Mouse (Mus musculus): ENCODE results near the gene Rasal2.

The Rasal2 gene

GRCm38 (mm10) chr1:157444632-157445300 lies 32.4 kb upstream of the Rasal2 start:
- no peaks in the 10 kb centered on the region for H3K9me3 ChIP-seq (ENCODE audit: low read length)
- no peak for TF ChIP-seq CTCF (conservative IDR thresholded peaks at IDR 0.05; ENCODE audit: low read length)
- TF ChIP-seq POU5F1 (IDR thresholded peaks at IDR 0.05; ENCODE audit: borderline replicate concordance, low read length), result no peak
- TF ChIP-seq NANOG (IDR thresholded peaks at IDR 0.05; ENCODE audit: borderline replicate concordance, low read length), result no peak
- H3K4me1 ChIP-seq (replicated peaks; ENCODE audit: low read depth, low read length), result peaks cover 48% of the 10 kb centered on the region
- no peaks in the 10 kb centered on the region for H3K36me3 ChIP-seq (ENCODE audit: insufficient read depth, low read length)
- H3K4me3 ChIP-seq (replicated peaks; ENCODE audit: low read length), result 0 out of 2 replicates have a peak overlapping the region, but pooled peaks have one; percentile 21
- peaks cover 13% of the 10 kb centered on the region; the same call in 1 of the 2 replicates for H3K27me3 ChIP-seq (ENCODE audit: insufficient read depth, low read length)

DNA sequence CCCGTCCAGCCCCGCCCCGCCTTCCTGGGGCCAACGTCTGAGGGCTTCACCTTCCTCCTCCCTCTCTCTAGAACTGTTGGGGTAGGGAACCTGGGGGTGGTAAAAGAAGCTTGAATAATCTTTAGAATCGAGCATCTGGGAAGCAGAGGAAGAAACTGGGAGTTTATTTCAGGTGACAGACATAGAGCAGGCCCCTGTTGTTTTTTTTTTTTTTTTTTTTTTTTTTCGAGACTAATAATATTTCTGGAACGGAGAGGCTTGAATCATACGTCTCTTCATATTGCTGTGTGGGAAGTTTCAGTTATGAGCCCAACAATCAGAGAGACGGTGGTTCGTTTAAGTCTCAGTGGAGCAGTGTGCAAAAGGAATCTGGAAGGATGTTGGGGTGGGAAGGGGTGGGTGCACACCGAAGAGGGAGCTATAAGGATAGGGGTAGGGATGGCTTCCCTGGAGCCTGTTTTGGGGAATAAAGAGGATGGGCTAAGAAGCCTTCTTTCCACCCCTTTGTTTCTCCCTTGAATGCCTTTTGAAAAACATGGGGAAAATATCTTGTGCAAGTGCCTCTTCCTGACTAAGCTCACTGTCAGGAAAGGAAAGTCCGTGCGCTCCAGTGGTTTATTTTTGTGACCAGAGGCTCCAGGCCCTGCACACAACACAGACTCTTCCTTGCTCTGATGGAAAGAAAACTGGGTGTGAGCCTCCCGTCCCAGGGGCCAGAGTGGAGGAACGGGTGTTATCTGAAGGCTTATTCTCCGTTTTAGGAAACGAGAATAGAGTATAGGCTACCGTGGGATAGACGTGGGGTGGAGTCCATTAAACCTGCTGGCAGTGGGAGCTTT lies 31.5 kb upstream of the Rasal2 start:
- TF ChIP-seq CTCF (conservative IDR thresholded peaks at IDR 0.05; ENCODE audit: low read length) (no peak), NANOG (IDR thresholded peaks at IDR 0.05; ENCODE audit: borderline replicate concordance, low read length) (no peak), POU5F1 (IDR thresholded peaks at IDR 0.05; ENCODE audit: borderline replicate concordance, low read length) (no peak)
- H3K27me3 ChIP-seq (ENCODE audit: insufficient read depth, low read length), result peaks cover 9% of the 10 kb centered on the region; the same call in 1 of the 2 replicates
- peaks cover 51% of the 10 kb centered on the region for H3K4me1 ChIP-seq (replicated peaks; ENCODE audit: low read depth, low read length)
- no peaks in the 10 kb centered on the region for H3K36me3 ChIP-seq (ENCODE audit: insufficient read depth, low read length)
- no peaks in the 10 kb centered on the region for H3K9me3 ChIP-seq (ENCODE audit: low read length)
- H3K4me3 ChIP-seq (replicated peaks; ENCODE audit: low read length), result peak overlapping the region; percentile 52

- no peak for TF ChIP-seq POU5F1 (IDR thresholded peaks at IDR 0.05; ENCODE audit: borderline replicate concordance, low read length)
- TF ChIP-seq NANOG (IDR thresholded peaks at IDR 0.05; ENCODE audit: borderline replicate concordance, low read length), result no peak
- no peak for TF ChIP-seq CTCF (conservative IDR thresholded peaks at IDR 0.05; ENCODE audit: low read length)
- H3K27me3 ChIP-seq (ENCODE audit: insufficient read depth, low read length), result peaks cover 3% of the 10 kb centered on the region; the same call in 1 of the 2 replicates
- H3K4me3 ChIP-seq (replicated peaks; ENCODE audit: low read length), result peak overlapping the region; percentile 52
- peaks cover 54% of the 10 kb centered on the region for H3K4me1 ChIP-seq (replicated peaks; ENCODE audit: low read depth, low read length)
- H3K9me3 ChIP-seq (ENCODE audit: low read length), result no peaks in the 10 kb centered on the region
- H3K36me3 ChIP-seq (ENCODE audit: insufficient read depth, low read length), result no peaks in the 10 kb centered on the region
Observed at GRCm38 (mm10) chr1:157443026-157443722, 30.8 kb upstream of the Rasal2 start.

DNA sequence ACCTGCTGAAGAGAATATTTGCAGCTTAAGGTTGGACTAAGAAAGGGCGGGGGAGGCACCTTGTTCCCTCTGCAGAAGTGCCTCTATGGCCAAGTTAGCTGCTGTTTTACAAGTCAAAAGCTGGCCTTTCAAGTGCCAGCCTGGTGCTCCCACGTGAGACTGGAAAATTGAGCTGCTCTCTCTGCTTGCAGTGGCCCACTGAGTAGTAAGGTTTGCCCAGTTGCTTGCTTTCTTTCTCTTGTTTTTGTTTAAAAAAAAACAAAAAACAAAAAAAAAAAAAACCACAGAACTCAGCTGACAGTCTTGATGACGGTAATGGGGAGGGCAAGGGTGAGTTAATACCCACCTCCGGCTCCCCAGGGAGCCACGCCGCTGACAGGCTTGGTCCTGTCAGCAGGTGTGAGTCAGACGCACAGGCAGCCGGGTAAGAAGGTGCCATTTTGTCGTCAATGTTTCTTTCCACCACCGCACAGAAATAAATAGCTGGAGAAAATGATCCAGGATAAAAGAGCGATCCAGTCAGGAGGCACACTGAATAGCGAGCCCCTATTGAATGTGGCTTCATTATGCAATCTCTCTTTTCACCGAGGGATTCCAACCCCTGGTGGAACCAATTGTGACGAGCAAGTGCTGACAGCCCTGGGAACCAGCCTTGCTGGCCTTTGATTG lies 27.7 kb upstream of the Rasal2 start:
- TF ChIP-seq POU5F1 (IDR thresholded peaks at IDR 0.05; ENCODE audit: borderline replicate concordance, low read length) (no peak), NANOG (IDR thresholded peaks at IDR 0.05; ENCODE audit: borderline replicate concordance, low read length) (no peak), CTCF (conservative IDR thresholded peaks at IDR 0.05; ENCODE audit: low read length) (no peak)
- Histone ChIP-seq H3K27me3 (ENCODE audit: insufficient read depth, low read length) (no peaks in the 10 kb centered on the region), H3K4me3 (replicated peaks; ENCODE audit: low read length) (peak overlapping the region; percentile 49), H3K36me3 (ENCODE audit: insufficient read depth, low read length) (no peaks in the 10 kb centered on the region), H3K9me3 (ENCODE audit: low read length) (no peaks in the 10 kb centered on the region), H3K4me1 (replicated peaks; ENCODE audit: low read depth, low read length) (peaks cover 53% of the 10 kb centered on the region)

- Histone ChIP-seq H3K4me3 (replicated peaks; ENCODE audit: low read length) (no peak overlapping the region), H3K9me3 (ENCODE audit: low read length) (no peaks in the 10 kb centered on the region), H3K36me3 (ENCODE audit: insufficient read depth, low read length) (no peaks in the 10 kb centered on the region), H3K27me3 (ENCODE audit: insufficient read depth, low read length) (no peaks in the 10 kb centered on the region), H3K4me1 (replicated peaks; ENCODE audit: low read depth, low read length) (peaks cover 49% of the 10 kb centered on the region)
- no peak for TF ChIP-seq POU5F1 (IDR thresholded peaks at IDR 0.05; ENCODE audit: borderline replicate concordance, low read length)
- no peak for TF ChIP-seq CTCF (conservative IDR thresholded peaks at IDR 0.05; ENCODE audit: low read length)
- no peak for TF ChIP-seq NANOG (IDR thresholded peaks at IDR 0.05; ENCODE audit: borderline replicate concordance, low read length)
Observed at GRCm38 (mm10) chr1:157439101-157439500, 26.7 kb upstream of the Rasal2 start.

GRCm38 (mm10) chr1:157438290-157438689 lies 25.9 kb upstream of the Rasal2 start:
- Histone ChIP-seq H3K4me3 (replicated peaks; ENCODE audit: low read length) (no peak overlapping the region), H3K36me3 (ENCODE audit: insufficient read depth, low read length) (no peaks in the 10 kb centered on the region), H3K9me3 (ENCODE audit: low read length) (no peaks in the 10 kb centered on the region), H3K27me3 (ENCODE audit: insufficient read depth, low read length) (no peaks in the 10 kb centered on the region), H3K4me1 (replicated peaks; ENCODE audit: low read depth, low read length) (peaks cover 49% of the 10 kb centered on the region)
- no peak for TF ChIP-seq CTCF (conservative IDR thresholded peaks at IDR 0.05; ENCODE audit: low read length)
- no peak for TF ChIP-seq NANOG (IDR thresholded peaks at IDR 0.05; ENCODE audit: borderline replicate concordance, low read length)
- TF ChIP-seq POU5F1 (IDR thresholded peaks at IDR 0.05; ENCODE audit: borderline replicate concordance, low read length), result no peak

- TF ChIP-seq NANOG (IDR thresholded peaks at IDR 0.05; ENCODE audit: borderline replicate concordance, low read length), result no peak
- TF ChIP-seq POU5F1 (IDR thresholded peaks at IDR 0.05; ENCODE audit: borderline replicate concordance, low read length), result no peak
- no peak for TF ChIP-seq CTCF (conservative IDR thresholded peaks at IDR 0.05; ENCODE audit: low read length)
- H3K36me3 ChIP-seq (ENCODE audit: insufficient read depth, low read length), result no peaks in the 10 kb centered on the region
- H3K27me3 ChIP-seq (ENCODE audit: insufficient read depth, low read length), result no peaks in the 10 kb centered on the region
- H3K4me1 ChIP-seq (replicated peaks; ENCODE audit: low read depth, low read length), result peaks cover 46% of the 10 kb centered on the region
- H3K9me3 ChIP-seq (ENCODE audit: low read length), result no peaks in the 10 kb centered on the region
- no peak overlapping the region for H3K4me3 ChIP-seq (replicated peaks; ENCODE audit: low read length)
Observed at GRCm38 (mm10) chr1:157435926-157436325, 23.5 kb upstream of the Rasal2 start.

Data from E14TG2a.4 (cell line).